In genomic region chr16:17561128-17561750, GRCm38 (mm10) we compare ENCODE assay signal across 9 mouse cellular contexts. TPM values are rescaled to one million over a fixed set of nuclear protein-coding genes. Genes with fewer than 3 reads are reported as not detected.
DNase-seq lines count a peak whose midpoint lies in the region; ATAC-seq and TF ChIP-seq lines count a peak whose summit lies in the region.
"Had no signal": no experiment of that assay in that cellular context is flagged by ENCODE, and none has a peak within 500 bp of the region (broad histone marks: within the 10 kb centered on the region; RNA-seq: fewer than 3 reads in every experiment).

Lrrc74b (minus strand) TSS chr16:17561247.

- intact Hi-C loops in left cerebral cortex, postnatal 4 days (cut with DNase I): no loop called here
- intact Hi-C loops in left cerebral cortex, postnatal 25 days (cut with DNase I): no loop called here

- peak; percentile 73 for DNase-seq in left cerebral cortex, postnatal 4 days
- DNase-seq in left cerebral cortex, postnatal 25 days (ENCODE audit: low spot score in 2 of 2): no peak
- peak; percentile 89 for DNase-seq in forebrain, embryonic 10.5 days (ENCODE audit: extremely low spot score, low spot score)
- DNase-seq in heart, postnatal 0 days (ENCODE audit: low spot score): peak; percentile 77
- peak; percentile 62 for DNase-seq in kidney, postnatal 14 days
- peak; percentile 81 for DNase-seq in testis, postnatal 14 days (ENCODE audit: low spot score)
- no peak for DNase-seq in cerebellum, adult 18-20 months

- H3K4me2 ChIP-seq in heart, postnatal 0 days (ENCODE audit: low read depth, low read length): peak within 1 kb of the TSS; percentile 68

- peak within 1 kb of the TSS; percentile 36 for H3K9ac ChIP-seq in heart, postnatal 0 days (replicated peaks; ENCODE audit: low read depth, low read length)

- TF ChIP-seq EP300 in heart, postnatal 0 days (IDR thresholded peaks at IDR 0.05; ENCODE audit: low read depth): no peak

- peaks cover 56% of the 10 kb centered on the region for H3K27me3 ChIP-seq in forebrain, embryonic 10.5 days (ENCODE audit: poor library complexity, severe bottlenecking)
- H3K27me3 ChIP-seq in heart, postnatal 0 days (ENCODE audit: control insufficient read depth, insufficient read depth, low read length): 0 out of 2 replicates have a peak, but pooled peaks cover 11% of the 10 kb centered on the region

- no peaks in the 10 kb centered on the region for H3K36me3 ChIP-seq in forebrain, embryonic 10.5 days (replicated peaks)
- H3K36me3 ChIP-seq in heart, postnatal 0 days (replicated peaks; ENCODE audit: control insufficient read depth, insufficient read depth, low read length): no peaks in the 10 kb centered on the region

- no peak for TF ChIP-seq CTCF in heart, postnatal 0 days (IDR thresholded peaks at IDR 0.05; ENCODE audit: low read depth)

- WGBS in forebrain, embryonic 10.5 days: under 1% methylated on average over 22 of the region's 22 CpGs
- WGBS in heart, postnatal 0 days: 3% methylated on average over 22 of the region's 22 CpGs

- peak within 1 kb of the TSS; percentile 81 for H3K27ac ChIP-seq in forebrain, embryonic 10.5 days
- H3K27ac ChIP-seq in heart, postnatal 0 days (ENCODE audit: low read depth): peak within 1 kb of the TSS; percentile 14; the same call in 1 of the 2 replicates

- H3K4me3 ChIP-seq in forebrain, embryonic 10.5 days: peak within 1 kb of the TSS; percentile 49
- H3K4me3 ChIP-seq in heart, postnatal 0 days (ENCODE audit: low read depth, low read length): peak within 1 kb of the TSS; percentile 33

- H3K4me1 ChIP-seq in forebrain, embryonic 10.5 days: peaks cover 50% of the 10 kb centered on the region
- H3K4me1 ChIP-seq in heart, postnatal 0 days (ENCODE audit: control insufficient read depth, insufficient read depth): peaks cover 11% of the 10 kb centered on the region; the same call in 1 of the 2 replicates

- ATAC-seq in heart, postnatal 0 days (ENCODE audit: insufficient read depth, low read depth): peak; percentile 81
- ATAC-seq in megakaryocyte progenitor cell, adult 5-6 weeks (replicated peaks; ENCODE audit: poor library complexity): peak; percentile 42

- H3K9me3 ChIP-seq in forebrain, embryonic 10.5 days: no peaks in the 10 kb centered on the region
- no peaks in the 10 kb centered on the region for H3K9me3 ChIP-seq in heart, postnatal 0 days (replicated peaks; ENCODE audit: control insufficient read depth, low read length)

RNA-seq across cellular contexts. Expression of gene Lrrc74b, which starts in this region (rescaled TPM):
- total RNA-seq in left cerebral cortex, postnatal 4 days (2021): 1 to 10 TPM in 1 of 2 experiments, under 1 TPM in 1; 0.68 to 1.4 TPM
- total RNA-seq in left cerebral cortex, postnatal 25 days (2021): under 1 TPM; 0.71 to 0.85 TPM
- polyA plus RNA-seq in forebrain, embryonic 10.5 days (2016; fragmentation: Nextera tagmentation; extraction: Ambion mirVana): 0.26 and 0.51 TPM in 2 replicates
- total RNA-seq in heart, postnatal 0 days (2014; rRNA removed; ENCODE audit: low replicate concordance): not detected in 2 replicates
- polyA plus RNA-seq in heart, postnatal 0 days (2015; fragmentation: Nextera tagmentation; extraction: Ambion mirVana): 0.10 and 0.44 TPM in 2 replicates
- 0.15 TPM in 1 of 2 replicates, not detected in the other for total RNA-seq in megakaryocyte progenitor cell, adult 5-6 weeks (2015)
- not detected in 2 replicates for total RNA-seq in megakaryocyte progenitor cell, adult 5-6 weeks (2017)
- total RNA-seq: liver, adult 2 months had no signal
- polyA plus RNA-seq: liver, adult 2 months had no signal

Comparison
In these comparisons a context has a peak if more than half of its experiments do, and no peak if none do; other contexts are left out.
1. DNase-seq: peak in left cerebral cortex, postnatal 4 days (single experiment), kidney, postnatal 14 days (single experiment) and testis, postnatal 14 days (single experiment); none in left cerebral cortex, postnatal 25 days (0 of 2) and cerebellum, adult 18-20 months (0 of 2).
2. Peak in DNase-seq, H3K4me3 ChIP-seq and H3K27ac ChIP-seq in forebrain, embryonic 10.5 days; RNA of the gene not detected or under 1 TPM.
3. Peak in DNase-seq, ATAC-seq, H3K4me3 ChIP-seq, H3K27ac ChIP-seq, H3K9ac ChIP-seq and H3K4me2 ChIP-seq in heart, postnatal 0 days; RNA of the gene not detected or under 1 TPM.
4. Peak in ATAC-seq in megakaryocyte progenitor cell, adult 5-6 weeks; RNA of the gene not detected or under 1 TPM.